Mouse (Mus musculus) layer of hippocampus, adult 9-10 months (tissue): Measurements from ENCODE around the gene Nf2.

Source experiments
- DNase-seq: peaks from one replicate; pipeline ENCODE4 v3.0.0; 2022; ENCODE audit warnings: low spot score

The Nf2 gene

GRCm38 (mm10) chr11:4849258-4849943 lies at the start of gene Nf2:
Nf2 (minus strand) TSS chr11:4849536.
- peak; percentile 98 for DNase-seq

DNA sequence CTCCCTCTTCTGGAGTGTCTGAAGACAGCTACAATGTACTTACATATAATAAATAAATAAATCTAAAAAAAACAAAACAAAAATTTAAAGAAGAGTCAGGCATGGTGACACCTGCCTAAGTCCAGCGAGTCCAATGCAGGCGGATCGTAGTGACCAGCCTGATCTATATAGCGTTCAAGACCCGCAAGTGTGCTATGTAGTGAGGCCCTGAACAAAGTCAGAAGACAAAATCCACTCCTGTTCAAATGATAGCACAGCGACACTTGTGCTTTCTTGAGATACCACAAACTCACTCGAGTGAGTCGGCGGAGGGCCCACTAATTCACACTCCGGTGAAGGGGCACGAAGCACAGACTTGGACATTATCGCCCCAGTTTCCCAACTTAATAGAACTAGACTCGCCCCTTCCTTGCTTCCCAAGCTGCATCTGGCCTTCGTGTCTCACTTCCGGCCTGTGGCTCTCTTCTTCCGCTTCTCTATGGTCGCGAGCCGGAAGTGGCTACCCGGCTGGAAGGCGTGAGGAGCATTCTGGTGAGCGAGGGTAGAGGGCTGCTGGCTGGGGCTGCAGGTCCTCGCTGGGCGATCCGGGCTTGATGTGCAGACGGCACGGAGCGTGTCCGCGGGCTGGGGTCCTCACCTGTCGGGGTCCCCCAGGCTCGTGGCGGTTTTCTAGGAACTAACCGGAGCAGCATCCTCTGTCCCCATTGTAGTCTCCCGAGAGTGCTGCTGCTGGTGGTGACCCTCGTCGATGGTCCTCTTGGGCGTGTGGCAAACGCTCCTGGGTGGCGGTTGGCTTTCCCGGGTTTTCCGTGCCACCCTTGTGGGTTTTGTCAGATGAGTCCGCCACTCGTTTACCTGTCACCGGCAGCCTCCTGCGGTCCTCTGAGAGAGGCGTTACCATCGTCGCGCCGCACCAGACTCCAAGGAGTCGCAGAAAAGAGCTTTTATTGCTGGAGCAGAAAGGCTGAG lies 45.8 kb upstream of the Nf2 start, which contains the start of gene Thoc5:
Thoc5 (plus strand) TSS at position 473 of the 969 bp plus-strand sequence.
- DNase-seq, result peak; percentile 50

DNA sequence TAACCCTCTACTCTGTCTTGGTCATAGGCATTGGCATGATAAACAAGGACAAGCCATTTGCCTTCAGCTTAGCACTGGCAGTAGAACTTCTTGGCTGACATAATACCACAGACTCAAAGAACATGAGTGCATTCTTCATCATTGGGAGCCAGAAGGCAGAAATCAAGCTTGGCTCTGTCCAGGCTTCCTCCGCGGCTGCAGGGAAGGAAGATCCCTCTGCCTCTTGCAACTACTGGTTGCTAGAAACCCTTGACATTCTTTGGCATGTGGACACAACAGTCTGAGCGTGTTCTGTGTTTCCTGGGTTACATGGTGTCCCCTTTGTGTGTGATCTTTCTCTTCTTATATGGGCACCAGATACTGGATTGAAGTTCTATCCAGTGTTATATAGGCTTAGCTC lies 37.7 kb upstream of the Nf2 start:
- DNase-seq, result no peak

DNA sequence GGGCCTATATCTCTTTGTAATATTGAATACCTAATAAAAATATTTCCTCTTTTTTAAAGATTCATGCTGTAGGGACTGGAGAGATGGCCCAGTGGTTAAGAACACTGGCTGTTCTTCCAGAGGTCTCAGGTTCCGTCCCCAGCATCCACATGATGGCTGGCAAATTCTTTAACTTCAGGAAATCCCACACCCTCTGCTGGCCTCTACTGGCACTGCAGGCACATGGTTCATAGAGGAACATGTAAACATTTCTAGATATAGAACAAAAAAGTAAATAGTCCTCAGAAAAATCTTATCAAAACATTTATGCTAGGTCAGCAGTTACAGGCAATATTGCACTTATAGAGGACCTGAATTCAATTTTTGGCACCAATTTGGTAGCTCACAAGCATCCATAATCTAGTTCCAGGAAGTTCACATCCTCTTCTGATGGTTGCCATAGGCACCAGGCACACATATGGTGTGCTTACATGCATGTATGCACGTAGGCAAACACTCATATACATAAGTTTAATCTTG lies 36.1 kb upstream of the Nf2 start:
- peak; percentile 44 for DNase-seq

DNA sequence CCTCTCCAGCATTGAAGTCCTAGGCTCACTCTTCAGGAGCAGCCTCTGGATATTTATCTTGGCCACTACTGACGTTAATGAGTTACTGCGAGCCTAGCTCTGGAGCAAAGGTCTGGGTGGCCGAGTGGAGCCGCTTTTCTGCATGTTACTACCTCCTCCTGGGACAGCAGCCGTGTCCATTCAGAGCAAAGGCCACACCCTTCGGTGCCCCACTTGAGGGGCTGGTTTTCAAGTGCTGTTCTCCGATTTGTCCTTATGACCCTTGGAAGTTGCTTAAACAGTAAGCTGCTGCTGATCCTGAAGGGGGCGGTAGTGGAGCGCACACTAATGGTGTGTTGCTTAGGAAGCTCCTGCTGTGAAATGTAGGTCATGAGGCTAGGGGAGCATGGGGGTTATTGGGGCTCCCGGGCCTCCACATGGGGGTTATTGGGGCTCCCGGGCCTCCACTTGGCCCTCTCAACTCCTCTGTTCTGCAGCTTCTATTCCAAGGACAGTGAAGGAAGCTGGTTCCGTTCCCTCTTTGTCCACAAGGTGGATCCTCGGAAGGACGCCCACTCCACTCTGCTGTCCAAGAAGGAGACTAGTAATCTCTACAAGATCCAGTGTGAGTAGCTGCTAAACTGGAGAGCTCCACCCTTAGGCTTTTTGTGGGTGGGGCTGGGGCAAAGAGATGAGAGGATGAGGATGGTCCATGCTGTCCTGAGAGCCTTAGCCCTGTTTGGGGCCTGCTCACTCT lies 33.7 kb upstream of the Nf2 start:
- DNase-seq, result no peak

DNA sequence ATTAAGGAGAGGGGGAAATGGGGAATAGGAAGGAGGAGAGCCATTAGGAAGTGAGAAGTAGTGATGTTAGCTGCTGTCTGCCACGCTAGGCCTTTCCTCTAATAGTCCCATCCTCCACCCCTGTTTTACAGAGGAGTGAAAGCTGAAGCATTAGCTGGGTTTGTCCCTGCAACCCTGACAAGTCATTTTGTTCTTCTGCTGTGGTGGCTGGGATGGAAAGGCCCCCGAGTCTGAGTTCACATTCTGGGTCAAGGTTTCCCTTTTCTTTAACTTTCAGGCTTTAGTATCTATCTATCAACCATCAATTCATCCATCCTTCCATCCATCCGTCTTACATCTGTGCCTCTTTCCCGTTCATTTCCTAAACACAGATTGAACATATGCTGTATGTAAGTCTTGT lies 31.8 kb upstream of the Nf2 start:
- no peak for DNase-seq

DNA sequence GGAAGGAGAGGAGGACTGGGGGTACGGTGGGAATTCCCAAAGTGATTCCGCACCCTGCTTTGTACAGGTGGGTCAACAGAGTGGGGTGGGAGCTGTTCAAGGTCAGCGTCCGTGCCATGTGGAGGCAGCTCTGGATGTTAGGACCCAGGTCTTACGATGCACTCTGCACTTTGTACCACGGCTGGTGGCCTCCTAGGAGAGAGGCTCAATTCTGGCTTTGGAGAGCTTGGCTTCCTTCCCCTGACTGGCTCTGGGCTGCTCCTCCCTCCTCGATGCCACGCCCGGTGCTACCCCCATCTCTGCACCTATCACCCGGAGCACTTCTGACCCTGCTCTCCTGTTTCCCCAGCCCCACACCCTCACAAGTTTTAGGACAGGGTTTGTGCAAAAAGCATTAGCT lies 25.2 kb upstream of the Nf2 start:
- no peak for DNase-seq

- DNase-seq, result peak; percentile 63
These were observed 24.6 kb upstream of the Nf2 start, which contains the start of gene Nipsnap1 for GRCm38 (mm10) chr11:4873755-4874475. Nipsnap1 (plus strand) TSS chr11:4873951.

DNA sequence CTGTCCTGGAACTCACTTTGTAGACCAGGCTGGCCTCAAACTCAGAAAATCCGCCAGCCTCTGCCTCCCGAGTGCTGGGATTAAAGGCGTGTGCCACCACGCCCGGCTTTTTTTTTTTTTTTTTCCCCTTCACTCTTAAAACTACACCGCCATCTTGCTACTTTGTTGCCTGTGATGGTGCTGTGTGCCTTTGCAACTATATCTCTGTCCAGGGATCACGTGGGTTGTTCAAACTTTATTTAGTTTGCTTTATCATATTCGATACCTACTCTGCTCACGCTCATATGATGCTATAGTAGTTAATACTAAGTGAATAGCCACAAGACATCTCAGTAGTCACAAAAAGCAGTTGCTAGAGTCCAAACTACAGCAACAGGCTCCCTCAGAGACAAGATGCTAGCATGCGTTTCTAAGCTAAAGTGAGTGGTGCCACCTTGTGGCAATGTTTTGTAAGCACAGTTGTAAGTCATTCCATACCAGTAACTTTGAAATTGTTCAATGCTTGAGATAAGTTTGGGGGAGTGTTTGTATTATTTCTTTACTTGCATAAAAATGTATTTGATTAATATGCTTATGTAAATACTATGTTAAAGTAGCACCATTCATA lies 16.4 kb upstream of the Nf2 start:
- peak; percentile 67 for DNase-seq

DNA sequence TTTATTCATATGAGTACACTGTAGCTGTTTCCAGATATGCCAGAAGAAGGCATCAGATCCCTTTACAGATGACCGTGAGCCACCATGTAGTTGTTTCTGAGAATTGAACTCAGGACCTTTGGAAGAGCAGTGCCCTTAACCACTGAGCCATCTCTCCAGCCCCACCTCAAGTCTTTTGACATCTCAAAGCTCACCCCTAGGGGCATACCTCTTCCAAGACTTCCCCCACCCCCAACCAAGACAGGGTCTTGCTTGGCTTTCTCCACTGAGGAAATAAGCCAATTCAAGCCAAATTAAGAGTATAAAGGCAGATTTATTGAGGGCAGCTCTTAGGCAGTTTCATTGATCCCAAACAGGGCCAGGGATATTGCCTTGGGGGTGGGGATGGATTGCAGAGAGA lies 13.4 kb upstream of the Nf2 start:
- no peak for DNase-seq

DNA sequence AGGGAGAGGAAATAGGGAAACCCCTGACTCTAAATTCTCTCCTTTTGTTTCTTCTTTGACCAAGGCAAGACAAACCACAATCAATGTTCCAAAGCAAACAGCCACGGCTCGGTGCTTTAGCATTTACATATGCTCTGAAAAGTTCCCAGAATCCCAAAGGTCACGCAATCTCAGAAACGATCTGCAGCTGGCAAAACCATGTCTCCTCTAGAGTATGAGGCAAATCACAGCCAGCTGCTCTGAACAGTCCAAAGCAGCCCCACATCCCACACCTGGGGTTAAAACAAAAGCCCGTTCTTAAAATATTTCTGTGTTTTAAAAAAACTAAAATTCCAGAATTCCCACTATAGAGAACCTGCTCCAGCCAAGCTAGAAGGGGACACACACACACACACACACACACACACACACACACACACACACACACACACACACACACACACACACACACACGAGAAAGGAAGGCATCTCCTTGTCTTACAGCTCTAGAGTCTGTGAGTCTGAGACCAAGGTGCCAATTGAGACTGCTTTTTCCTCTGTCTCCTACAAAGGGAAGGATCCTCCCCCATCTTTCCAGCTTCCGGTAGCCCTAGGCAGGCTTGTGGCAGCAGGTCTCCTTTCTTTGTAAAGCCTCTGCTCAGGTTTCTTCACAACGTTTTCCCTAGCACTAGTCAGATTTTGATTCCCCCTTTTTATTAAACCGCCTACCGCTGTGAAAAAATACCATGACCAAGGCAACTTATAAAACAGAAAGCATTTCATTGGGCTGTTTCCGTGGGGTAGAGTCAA lies 12.7 kb upstream of the Nf2 start:
- no peak for DNase-seq

DNA sequence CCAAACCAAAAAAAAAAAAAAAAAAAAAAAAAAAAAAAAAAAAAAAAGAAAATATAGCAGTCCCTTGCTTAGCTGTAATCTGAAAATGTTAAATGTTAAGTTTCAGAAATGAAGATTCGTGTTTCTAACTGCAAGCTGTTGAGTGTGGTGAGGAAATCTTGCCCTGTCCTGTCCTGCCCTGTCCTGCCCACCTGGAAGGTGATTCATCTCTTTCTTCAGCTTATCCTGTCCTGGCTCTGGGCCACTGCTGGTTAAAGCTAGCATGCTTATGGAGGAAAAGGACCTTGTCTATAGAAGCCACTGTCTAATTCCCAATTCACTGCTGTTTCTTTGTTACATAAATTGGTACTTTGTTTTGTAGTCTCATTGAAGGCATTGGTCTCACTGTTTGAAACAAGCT lies 11.7 kb upstream of the Nf2 start:
- no peak for DNase-seq

DNA sequence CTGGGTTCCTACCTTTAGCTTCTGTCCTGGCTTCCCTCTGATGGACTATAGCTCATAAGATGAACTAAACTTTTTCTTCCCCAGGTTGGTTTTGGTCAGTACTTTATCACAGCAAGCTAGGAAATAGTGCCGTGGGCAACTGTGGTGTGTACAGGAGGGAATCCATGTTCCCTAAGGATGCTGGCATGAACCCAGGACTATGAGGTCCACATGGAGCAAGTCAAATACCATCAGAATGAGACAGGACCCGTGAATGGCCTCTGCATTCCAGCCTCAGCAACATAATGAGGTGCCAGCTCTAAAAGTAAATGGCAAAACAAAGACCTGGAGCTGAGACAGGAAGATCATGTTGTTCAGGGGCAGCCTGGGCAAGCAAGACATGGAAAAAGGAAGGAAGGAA lies 9.1 kb upstream of the Nf2 start:
- no peak for DNase-seq

DNA sequence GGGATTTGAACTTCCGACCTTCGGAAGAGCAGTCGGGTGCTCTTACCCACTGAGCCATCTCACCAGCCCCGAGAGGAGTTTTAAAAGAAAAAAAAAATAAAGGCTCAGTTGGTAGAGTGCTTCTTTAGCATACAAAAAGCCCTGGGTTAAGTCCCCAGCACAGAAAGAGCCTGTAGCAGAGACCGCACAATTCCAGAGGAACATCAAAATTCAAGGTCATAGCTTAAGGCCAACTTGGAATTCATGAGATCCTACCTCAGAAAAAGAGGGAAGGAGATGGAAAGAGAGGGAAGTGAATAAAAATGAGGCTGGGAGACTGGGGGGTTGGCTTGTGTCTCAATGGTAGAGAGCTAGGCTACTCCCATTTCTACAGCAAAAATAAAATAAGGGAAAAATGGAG lies 4.8 kb upstream of the Nf2 start:
- DNase-seq, result no peak

DNA sequence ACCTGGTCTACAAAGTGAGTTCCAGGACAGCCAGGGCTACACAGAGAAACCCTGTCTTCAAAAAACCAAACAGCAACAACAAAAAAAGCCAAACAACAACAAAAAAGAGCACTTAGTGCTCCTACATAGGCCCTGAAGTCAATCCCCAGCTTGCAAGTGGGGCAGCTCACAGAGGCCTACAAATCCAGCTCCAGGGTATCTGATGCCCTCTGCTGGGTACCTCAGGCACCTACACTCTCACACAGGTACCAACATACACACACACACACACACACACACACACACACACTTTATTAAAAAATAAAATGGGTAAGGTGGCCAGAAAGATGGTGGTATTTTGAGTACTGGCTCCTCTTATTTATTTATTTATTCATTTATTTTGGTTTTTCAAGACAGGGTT lies 3.7 kb upstream of the Nf2 start:
- no peak for DNase-seq

GRCm38 (mm10) chr11:4850404-4850803 lies 1.1 kb upstream of the Nf2 start:
- no peak for DNase-seq

- DNase-seq, result no peak
These were observed 670 bp downstream of the Nf2 start for GRCm38 (mm10) chr11:4848483-4849248.

- no peak for DNase-seq
These were observed 8.3 kb downstream of the Nf2 start for GRCm38 (mm10) chr11:4840942-4841526.

DNA sequence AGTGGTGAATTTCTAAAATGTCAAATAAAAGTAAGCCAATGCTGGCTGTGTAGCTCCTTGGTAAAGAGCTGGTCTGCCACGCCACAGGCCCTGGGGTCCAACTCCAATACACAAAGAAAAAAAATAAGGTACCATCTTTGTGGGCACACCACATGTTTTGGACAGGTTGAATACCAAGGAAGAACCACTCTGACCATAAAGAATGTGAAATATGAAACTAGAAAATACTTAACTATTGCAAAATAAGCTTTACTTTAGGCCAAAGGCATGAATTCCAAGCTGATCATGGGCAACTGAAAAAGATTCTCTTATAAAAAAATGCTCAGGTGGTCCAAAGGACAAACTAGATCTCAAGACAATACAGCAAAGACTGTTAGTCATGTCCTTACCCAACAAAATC lies 11.1 kb downstream of the Nf2 start:
- DNase-seq, result no peak
